Mouse (Mus musculus) common myeloid progenitor, adult 5-6 weeks (primary cell): ENCODE measurements around the gene Tfrc. TPM values are rescaled to one million over a fixed set of nuclear protein-coding genes. Genes with fewer than 3 reads are reported as not detected.

Experiments used
- ATAC-seq: replicated peaks from 2 replicates; pipeline ENCODE4 v1.8.0; 2016; ENCODE audit warnings: low read depth, mild to moderate bottlenecking, moderate TSS enrichment, inconsistent platforms; ENCODE audit not compliant: poor library complexity, severe bottlenecking
- total RNA-seq: library from RNA; stranded (forward); fragments of 200-1000, 187-1606 nt; gene quantifications from 2 replicates; pipeline ENCODE4 v1.2.3, GENCODE M21; 2017

Tfrc gene
- total RNA-seq, 1 experiment from 2014 or later = 139 TPM

- ATAC-seq = peak; percentile 71
Observed at GRCm38 (mm10) chr16:32645361-32645914, 36.7 kb downstream of the Tfrc start.

GRCm38 (mm10) chr16:32646014-32646413 is 37.3 kb downstream of the Tfrc start:
- no peak for ATAC-seq

- ATAC-seq = no peak
Observed at GRCm38 (mm10) chr16:32647712-32648111, 39.0 kb downstream of the Tfrc start.

GRCm38 (mm10) chr16:32650461-32650860 is 41.7 kb downstream of the Tfrc start:
- no peak for ATAC-seq

GRCm38 (mm10) chr16:32650974-32651618 is 42.4 kb downstream of the Tfrc start:
- ATAC-seq = peak; percentile 97

GRCm38 (mm10) chr16:32654071-32654733 is 45.5 kb downstream of the Tfrc start:
- ATAC-seq = no peak

GRCm38 (mm10) chr16:32655534-32655933 is 46.8 kb downstream of the Tfrc start:
- no peak for ATAC-seq

- ATAC-seq = no peak
Observed at GRCm38 (mm10) chr16:32656321-32656720, 47.6 kb downstream of the Tfrc start.

GRCm38 (mm10) chr16:32656794-32657193 is 48.1 kb downstream of the Tfrc start:
- ATAC-seq = no peak

- no peak for ATAC-seq
Observed at GRCm38 (mm10) chr16:32657498-32658250, 49.0 kb downstream of the Tfrc start.

GRCm38 (mm10) chr16:32658743-32659171 is 50.0 kb downstream of the Tfrc start:
- peak; percentile 22; the same call in 1 of the 2 replicates for ATAC-seq

- peak; percentile 46 for ATAC-seq
Observed at GRCm38 (mm10) chr16:32659385-32659784, 50.7 kb downstream of the Tfrc start.

GRCm38 (mm10) chr16:32660095-32660494 is 51.4 kb downstream of the Tfrc start:
- no peak for ATAC-seq

- ATAC-seq = no peak
Observed at GRCm38 (mm10) chr16:32660557-32661321, 52.0 kb downstream of the Tfrc start.

GRCm38 (mm10) chr16:32661493-32661921 is 52.8 kb downstream of the Tfrc start:
- no peak for ATAC-seq

- ATAC-seq = no peak
Observed at GRCm38 (mm10) chr16:32662372-32662771, 53.7 kb downstream of the Tfrc start.

- no peak for ATAC-seq
Observed at GRCm38 (mm10) chr16:32663231-32663858, 54.6 kb downstream of the Tfrc start.

GRCm38 (mm10) chr16:32664211-32664610 is 55.5 kb downstream of the Tfrc start:
- ATAC-seq = no peak

GRCm38 (mm10) chr16:32665851-32666665 is 57.3 kb downstream of the Tfrc start:
- ATAC-seq = peak; percentile 78
